Mouse (Mus musculus) embryo, embryonic 10 days (tissue): ENCODE measurements around the gene Ttc21a.
A peak's percentile ranks its signal among the peaks of the same experiment; 100 is the strongest.
"Not testable (repeated sequence)": the region's sequence is repeated elsewhere in the genome, so short reads cannot be mapped to it uniquely, and the experiment has no call there.

ENCODE experiments used
- DNase-seq: peaks from one replicate; pipeline ENCODE4 v3.0.0-alpha.2; 2015; ENCODE audit warnings: low spot score

The Ttc21a gene

GRCm38 (mm10) chr9:119999636-120000035, 62.2 kb downstream of the Ttc21a start:
- DNase-seq, result no peak

- DNase-seq, result no peak
Observed at GRCm38 (mm10) chr9:120000761-120001160, 63.4 kb downstream of the Ttc21a start.

- DNase-seq, result peak; percentile 90
Observed at GRCm38 (mm10) chr9:120001945-120002725, 64.7 kb downstream of the Ttc21a start.

GRCm38 (mm10) chr9:120002893-120003292, 65.5 kb downstream of the Ttc21a start:
- no peak for DNase-seq

- DNase-seq, result no peak
Observed at GRCm38 (mm10) chr9:120005936-120006335, 68.5 kb downstream of the Ttc21a start.

- DNase-seq, result no peak
Observed at GRCm38 (mm10) chr9:120007833-120008232, 70.4 kb downstream of the Ttc21a start.

- no peak for DNase-seq
Observed at GRCm38 (mm10) chr9:120009226-120009841, 71.9 kb downstream of the Ttc21a start.

GRCm38 (mm10) chr9:120009871-120010270, 72.5 kb downstream of the Ttc21a start:
- DNase-seq, result no peak

- peak; percentile 97 for DNase-seq
Observed at GRCm38 (mm10) chr9:120010781-120011511, 73.5 kb downstream of the Ttc21a start.

GRCm38 (mm10) chr9:120011533-120011932, 74.1 kb downstream of the Ttc21a start:
- DNase-seq, result peak; percentile 91

- not testable (repeated sequence) for DNase-seq
Observed at GRCm38 (mm10) chr9:120012161-120012560, 74.8 kb downstream of the Ttc21a start.

- no peak for DNase-seq
Observed at GRCm38 (mm10) chr9:120012781-120013180, 75.4 kb downstream of the Ttc21a start.

GRCm38 (mm10) chr9:120013251-120013820, 75.9 kb downstream of the Ttc21a start:
- no peak for DNase-seq

GRCm38 (mm10) chr9:120014828-120015227, 77.4 kb downstream of the Ttc21a start:
- no peak for DNase-seq

- DNase-seq, result no peak
Observed at GRCm38 (mm10) chr9:120016956-120017355, 79.5 kb downstream of the Ttc21a start.
